Mouse (Mus musculus): ENCODE measurements around the gene Tmem218.

The Tmem218 gene

DNA sequence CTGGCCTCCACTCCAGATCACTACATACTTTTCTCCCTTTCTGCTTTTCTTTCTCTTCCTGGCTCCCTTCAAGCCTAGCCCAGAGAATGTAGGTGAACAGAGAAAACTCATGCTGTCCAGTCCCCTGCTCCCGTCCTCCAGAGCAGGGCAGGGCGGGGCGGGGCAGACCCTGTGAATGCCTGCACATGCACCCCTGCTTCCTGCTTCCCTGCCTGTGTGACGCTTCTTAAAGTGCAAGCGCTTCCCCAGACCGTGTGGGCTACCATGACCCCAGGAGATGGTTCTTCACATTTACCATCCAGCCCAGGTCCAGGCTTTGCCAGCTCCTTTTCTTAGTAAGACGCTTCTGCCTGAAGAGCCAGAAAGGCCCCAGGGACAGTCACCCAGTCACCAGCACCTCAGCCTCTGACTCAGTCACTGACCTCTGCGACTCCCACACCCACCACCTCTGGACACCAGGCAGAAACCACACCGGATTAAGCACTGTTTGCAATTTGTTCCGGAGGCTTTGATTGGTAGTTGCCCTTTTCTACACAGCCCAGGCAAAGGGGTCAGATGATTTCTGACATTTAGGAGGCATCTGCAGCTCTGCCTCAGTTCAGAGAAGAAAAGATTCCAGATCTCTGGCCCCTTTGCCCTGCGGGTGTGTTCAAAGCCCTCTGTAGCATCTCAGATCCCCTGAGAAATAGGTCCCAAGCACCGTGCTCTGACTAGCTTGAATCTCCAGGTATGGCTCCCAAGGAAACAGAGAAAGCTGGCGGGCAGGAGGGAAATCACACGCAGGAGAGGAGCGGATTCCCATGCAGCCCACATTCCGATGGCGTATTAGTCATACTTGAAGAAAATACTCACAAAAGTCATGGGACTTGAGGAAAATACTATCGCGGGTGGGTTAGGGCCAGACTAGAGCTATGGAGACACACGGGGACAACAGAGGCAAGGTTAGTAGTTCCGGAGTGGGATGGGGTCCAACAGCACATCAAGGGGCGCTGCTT is 24.5 kb downstream of the Tmem218 start:
- no peak for DNase-seq (ENCODE audit: low read depth, low spot score)

DNA sequence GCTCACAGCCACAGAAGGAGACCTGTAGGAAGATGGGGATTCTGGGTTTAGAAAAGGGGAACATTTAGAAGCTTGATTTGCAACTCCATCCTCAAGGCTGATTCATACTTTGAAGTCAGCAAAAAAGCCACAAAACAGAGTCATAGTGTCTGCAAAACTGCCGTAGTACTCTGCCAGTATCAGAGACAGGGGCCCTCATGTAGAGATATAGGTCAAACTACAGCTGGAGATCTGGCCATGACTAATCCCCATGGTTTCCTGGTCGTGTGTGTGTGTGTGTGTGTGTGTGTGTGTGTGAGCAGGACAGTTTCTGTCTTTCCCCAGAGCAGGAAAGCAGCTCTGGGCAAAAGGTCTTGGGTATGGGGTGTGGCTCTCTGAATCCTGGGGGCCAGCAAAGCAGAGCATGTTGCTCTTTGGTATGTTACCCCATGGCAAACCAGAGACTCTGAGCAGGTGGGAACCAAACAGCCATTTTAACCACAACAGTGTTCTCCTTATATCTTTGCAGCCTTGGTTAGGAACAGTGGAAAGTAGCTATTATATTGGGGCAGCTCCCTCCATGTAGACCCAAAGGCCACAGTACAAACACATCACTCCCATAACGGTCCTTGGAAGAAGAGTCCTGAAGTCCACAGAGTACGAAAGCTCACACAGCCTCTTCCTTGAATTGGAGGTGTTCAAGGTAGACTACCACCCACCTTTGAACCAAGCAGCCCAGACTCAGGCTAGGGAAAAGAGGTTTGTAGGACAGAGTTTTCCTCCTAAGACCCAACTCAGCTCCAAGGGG is 28.1 kb downstream of the Tmem218 start:
- DNase-seq (ENCODE audit: low read depth, low spot score) = no peak

DNA sequence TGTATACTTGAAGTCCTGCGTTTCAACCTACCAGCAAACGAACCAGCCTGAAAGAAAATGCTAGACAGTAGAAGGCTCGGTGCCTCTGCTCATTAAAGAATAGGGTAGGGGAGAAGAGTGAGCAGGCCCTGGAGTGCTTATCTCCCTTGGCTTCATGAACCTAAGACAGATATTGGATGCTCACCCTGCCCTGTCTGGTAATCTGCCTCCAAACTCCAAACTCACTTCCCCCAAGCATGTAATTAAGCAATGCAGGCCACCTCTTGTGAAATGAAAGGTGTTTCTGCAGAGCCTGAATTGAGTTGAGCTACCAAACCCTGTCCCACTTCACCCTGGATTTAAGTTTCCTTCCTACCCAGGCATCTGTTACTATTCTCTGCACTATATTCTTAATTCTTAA is 34.7 kb downstream of the Tmem218 start:
- DNase-seq (ENCODE audit: low read depth, low spot score) = no peak

DNA sequence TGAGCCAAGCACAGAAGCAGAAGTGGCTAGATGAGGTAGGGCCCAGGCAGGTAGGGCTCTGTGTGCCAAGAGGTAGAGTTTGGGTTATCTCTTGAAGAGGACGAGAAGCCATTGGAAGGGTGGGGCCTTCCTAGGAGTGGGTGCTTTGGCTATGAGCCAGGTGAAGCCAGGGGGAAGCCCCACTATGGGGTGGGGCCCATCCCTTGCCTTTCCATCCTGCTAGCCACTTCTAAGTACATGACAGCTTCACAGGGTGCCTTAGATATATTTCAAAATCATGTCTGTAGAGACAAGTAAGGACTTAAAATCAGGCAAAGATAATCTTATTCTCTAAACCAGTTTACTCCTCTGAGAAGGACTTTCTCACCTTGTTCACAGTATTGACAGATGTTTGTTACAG is 36.6 kb downstream of the Tmem218 start:
- DNase-seq (ENCODE audit: low read depth, low spot score) = peak; percentile 36

DNA sequence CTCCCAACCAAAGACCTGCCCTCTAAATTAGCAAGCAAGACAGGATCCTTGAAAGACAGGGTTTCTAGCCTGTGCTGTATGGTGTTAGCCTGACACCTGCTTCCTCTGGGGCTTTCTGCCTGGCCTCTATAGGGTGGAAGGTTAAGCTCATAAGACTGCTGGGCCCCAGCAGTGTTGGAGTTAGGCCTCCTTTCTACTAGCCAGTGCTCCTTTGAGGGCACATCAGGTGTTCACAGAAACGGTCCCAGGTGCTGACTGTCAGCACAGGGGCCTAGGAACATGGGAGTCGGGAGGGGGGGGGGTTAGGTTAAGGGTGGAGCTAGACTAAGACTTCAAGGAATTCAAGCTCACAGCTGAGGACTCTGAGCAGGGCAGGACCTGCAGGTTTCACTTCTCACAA is 37.4 kb downstream of the Tmem218 start:
- no peak for DNase-seq (ENCODE audit: low read depth, low spot score)

DNA sequence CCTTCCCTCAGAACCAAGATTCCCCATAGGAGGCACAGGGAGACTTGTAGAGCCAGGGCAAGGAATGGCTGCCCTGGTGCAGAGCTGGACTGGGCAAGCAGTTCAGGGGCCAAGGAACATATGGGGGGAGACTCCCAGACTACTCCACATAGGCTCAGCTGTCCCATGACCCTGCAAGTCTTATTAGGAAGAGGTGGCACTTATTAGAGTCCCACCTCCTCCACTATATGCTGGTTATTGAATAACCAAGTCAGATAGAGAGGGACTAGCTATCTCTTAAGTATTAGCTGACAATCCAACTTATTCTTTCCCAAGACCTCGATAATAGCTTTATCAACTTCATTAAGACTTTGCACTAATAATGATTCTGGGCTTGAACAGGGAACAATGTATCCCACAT is 37.8 kb downstream of the Tmem218 start:
- no peak for DNase-seq (ENCODE audit: low read depth, low spot score)

DNA sequence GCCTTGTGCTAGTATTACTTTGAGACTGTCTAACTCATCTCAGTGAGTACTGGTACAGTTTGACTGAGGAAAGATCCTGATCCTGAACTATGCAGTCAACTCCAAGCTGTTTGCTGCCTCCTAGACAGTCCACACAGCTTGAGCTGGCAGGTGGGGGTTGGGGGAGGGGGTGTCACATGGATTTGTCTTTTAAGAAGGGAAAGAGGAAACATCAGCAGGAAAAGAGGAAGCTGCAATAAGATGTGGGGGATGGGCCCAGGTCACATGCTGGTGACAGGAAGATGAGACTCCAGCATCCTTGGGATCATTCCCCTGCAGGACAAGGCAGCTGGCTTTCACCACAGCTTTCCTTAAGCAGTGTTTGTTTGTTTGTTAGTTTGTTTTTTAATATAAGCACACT is 39.4 kb downstream of the Tmem218 start:
- DNase-seq (ENCODE audit: low read depth, low spot score) = no peak

DNA sequence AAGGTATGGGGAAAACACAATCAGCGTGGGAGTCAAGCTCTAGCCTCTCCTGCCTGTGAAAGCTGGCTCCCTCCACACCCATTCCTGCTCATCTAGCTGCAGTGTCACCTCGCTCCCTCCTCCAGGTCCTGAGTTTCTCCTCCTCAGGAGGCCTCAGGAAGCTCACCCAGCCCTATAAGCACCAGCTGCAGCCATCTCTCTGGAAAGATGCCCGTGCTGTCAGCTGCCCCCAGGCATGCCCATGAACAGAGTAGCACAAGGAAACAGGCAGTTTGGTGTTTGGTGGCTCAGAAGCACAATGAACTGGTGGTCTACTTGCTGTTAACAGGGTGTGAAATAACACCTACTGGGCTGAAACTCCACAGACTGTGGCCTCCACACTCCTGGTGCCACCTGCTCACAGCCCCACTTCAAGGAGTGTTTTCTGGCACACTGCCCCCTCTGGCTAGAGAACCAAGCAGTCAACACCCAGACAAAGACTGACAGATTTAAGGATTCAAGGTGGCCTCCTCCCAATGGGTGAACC is 40.4 kb downstream of the Tmem218 start:
- DNase-seq (ENCODE audit: low read depth, low spot score) = peak; percentile 18

DNA sequence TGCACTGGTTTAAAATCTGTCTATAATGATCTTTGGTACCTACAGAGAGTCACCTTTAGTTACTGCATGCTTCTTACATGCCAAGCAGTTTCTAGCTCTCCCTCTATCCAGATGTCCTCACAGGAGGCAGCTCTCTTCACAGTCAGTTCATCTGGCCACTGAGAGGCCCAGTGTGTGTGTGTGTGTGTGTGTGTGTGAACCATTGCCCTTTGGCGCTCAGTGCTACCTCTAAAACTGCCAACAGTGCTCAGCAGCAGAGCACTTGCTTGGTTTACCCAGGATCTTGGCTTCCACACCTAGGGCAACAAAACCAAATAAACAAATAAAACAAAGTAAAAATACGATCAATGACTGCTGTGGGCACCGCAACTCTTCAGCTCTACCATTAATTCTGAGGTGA is 42.0 kb downstream of the Tmem218 start:
- no peak for DNase-seq (ENCODE audit: low read depth, low spot score)

DNA sequence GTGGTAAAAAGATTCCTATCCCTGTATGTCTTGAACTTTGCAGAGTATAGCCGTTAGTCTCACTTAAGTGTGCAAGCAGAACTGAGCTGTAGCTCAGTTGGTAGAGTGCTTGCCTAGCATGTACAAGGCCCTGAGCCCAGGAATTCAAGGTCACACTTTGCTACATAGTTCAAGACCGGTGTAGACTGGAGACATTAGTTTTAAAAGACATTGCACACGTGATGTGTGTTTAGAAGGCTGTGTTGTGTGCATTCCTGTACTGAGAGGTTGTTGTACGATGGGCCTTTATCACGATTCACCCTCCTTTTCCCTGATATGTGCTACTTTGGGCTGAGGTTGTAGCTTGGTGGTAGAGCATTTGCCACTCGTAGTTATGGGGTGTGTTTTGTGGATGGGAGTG is 42.6 kb downstream of the Tmem218 start:
- no peak for DNase-seq (ENCODE audit: low read depth, low spot score)

DNA sequence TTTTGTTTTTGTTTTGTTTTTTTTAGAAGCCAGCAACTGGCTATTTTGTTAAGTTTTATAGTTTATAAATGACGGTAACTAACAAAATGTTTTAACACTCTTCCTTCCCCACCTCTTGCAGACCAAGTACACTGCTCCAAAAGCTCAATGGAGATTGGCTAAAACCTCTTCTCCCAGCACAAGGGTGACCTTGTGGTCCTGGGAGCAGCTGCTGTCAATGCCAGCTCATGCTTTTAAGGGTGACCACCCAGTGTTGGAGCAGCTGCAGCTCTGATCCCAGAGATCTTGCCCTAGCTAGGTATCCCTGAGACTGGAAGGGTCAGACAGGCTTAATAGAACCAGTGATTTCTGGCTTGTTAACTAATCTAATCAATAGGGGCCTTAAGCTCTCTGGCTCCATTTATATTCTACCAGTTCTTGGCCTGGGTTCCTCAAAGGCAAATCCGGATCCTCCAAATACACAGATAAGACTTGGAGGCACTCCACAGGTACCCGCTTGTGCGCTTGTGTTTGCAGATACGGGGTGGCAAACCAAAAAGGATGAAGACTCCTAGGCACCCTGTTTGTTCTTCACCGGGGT is 46.6 kb downstream of the Tmem218 start:
- DNase-seq (ENCODE audit: low read depth, low spot score) = no peak

DNA sequence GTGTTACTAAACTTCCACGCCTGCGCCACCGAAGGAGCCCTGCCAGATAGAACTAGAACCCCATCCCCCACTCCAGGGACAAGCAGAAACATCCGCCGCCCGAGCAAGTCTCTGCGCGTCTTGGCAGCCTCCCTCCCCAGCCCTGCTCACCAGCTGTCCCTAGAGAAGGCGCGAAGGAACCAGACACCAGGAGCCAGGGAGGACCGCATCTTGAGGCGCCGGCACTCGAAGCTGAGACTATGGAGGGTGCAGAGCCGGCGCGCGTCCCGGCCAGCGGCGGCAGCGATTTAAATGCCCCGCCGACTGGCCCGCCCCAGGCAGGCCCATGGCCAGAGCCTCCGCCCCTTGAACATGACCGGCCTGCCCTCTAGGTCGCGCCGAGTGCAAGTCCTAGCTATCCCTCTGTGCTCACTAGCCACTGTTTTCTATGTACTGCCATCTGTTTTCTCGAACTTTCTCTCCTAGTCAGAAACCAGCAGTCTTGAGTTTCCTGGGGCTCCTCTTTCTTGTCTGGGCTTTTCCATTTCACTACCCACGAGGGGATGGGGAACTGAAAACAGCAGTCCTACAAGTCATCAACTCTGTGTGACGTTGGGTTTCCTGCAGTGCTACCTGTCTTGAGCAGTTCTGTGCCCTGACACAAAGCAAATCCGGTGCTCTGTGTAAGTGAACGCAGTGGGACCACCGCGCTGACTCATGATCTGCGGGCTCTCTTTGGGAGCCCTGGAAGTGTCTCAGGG is 47.3 kb downstream of the Tmem218 start, which contains the start of gene Slc37a2:
TSS of gene Slc37a2 (minus strand) at position 590 of the 740 bp plus-strand sequence.
- peak; percentile 74 for DNase-seq (ENCODE audit: low read depth, low spot score)

DNA sequence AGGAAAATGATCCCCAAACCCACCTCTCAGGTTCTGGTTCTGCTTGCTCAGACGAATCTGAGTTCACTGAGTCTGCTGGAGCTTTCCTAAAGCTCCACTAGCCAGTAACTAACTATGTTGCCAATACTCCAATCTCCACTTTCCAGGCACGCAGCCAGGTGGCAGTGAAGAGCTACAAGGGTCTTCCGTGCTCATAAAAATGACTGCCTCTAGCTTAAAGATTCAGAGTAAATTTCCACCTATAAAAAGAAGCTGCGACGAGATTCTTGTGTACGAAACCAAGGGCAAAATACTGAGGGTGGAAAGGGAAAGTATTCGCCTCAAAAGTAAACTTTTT is 47.8 kb downstream of the Tmem218 start:
- DNase-seq (ENCODE audit: low read depth, low spot score) = peak; percentile 79

DNA sequence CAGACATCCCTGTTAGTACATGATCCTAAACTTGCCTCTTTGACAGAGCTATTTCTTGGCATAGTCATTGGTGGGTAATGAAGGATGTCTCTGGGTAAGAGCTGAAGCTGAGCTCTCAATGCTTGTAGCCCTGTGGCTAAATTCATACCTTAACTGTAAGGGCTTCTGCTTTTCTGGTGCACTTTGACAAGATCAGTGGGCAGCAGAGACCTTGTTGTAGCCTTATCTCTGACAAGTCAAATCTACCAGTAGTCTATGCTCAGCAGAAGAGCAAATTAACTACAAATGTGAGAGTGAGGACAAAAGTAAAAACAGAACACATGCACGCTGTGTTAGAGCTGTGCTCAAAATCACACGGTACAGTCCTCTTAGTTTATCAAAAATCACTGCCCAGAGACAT is 58.6 kb downstream of the Tmem218 start:
- no peak for DNase-seq (ENCODE audit: low read depth, low spot score)

Data from CD4-positive, CD25-positive, alpha-beta regulatory T cell, adult 2 months (primary cell).